Mouse (Mus musculus) thymus, postnatal 14 days (tissue): ENCODE results near the gene Klf1.
A peak's percentile ranks its signal among the peaks of the same experiment; 100 is the strongest.

ENCODE experiments used
- DNase-seq: peaks from one replicate; pipeline ENCODE4 v3.0.0; 2021

Gene Klf1

GRCm38 (mm10) chr8:84901752-84902151, at the start of gene Klf1:
Gene Klf1, plus strand, starts transcription at chr8:84901928.
- DNase-seq: no peak

- no peak for DNase-seq
Measured at GRCm38 (mm10) chr8:84856434-84856833, 45.3 kb upstream of the Klf1 start.

- DNase-seq: peak; percentile 91
Measured at GRCm38 (mm10) chr8:84856864-84857441, 44.8 kb upstream of the Klf1 start, which contains the start of gene Farsa. Gene Farsa, plus strand, starts transcription at chr8:84856989.

GRCm38 (mm10) chr8:84871376-84872308, 30.1 kb upstream of the Klf1 start, which contains the start of gene Syce2:
Gene Syce2, plus strand, starts transcription at chr8:84872111.
- peak; percentile 91 for DNase-seq

- peak; percentile 46 for DNase-seq
Measured at GRCm38 (mm10) chr8:84872309-84872965, 29.3 kb upstream of the Klf1 start.

- no peak for DNase-seq
Measured at GRCm38 (mm10) chr8:84873016-84873415, 28.7 kb upstream of the Klf1 start.

- no peak for DNase-seq
Measured at GRCm38 (mm10) chr8:84874339-84874738, 27.4 kb upstream of the Klf1 start.

GRCm38 (mm10) chr8:84877297-84878035, 24.3 kb upstream of the Klf1 start:
- DNase-seq: no peak

- DNase-seq: no peak
Measured at GRCm38 (mm10) chr8:84878915-84879314, 22.8 kb upstream of the Klf1 start.

GRCm38 (mm10) chr8:84884728-84885127, 17.0 kb upstream of the Klf1 start:
- DNase-seq: no peak

- DNase-seq: no peak
Measured at GRCm38 (mm10) chr8:84888280-84888679, 13.4 kb upstream of the Klf1 start.

GRCm38 (mm10) chr8:84889141-84889540, 12.6 kb upstream of the Klf1 start:
- no peak for DNase-seq

GRCm38 (mm10) chr8:84892993-84893708, 8.6 kb upstream of the Klf1 start:
- no peak for DNase-seq

- DNase-seq: peak; percentile 88
Measured at GRCm38 (mm10) chr8:84893709-84894134, 8.0 kb upstream of the Klf1 start, which contains the start of gene Gcdh. Gene Gcdh, minus strand, starts transcription at chr8:84893921.

GRCm38 (mm10) chr8:84895963-84896362, 5.8 kb upstream of the Klf1 start:
- no peak for DNase-seq

GRCm38 (mm10) chr8:84901071-84901470, 657 bp upstream of the Klf1 start:
- no peak for DNase-seq

GRCm38 (mm10) chr8:84902367-84902919, 715 bp downstream of the Klf1 start:
- DNase-seq: no peak

GRCm38 (mm10) chr8:84902920-84903661, 1.4 kb downstream of the Klf1 start:
- peak; percentile 98 for DNase-seq

- DNase-seq: peak; percentile 16
Measured at GRCm38 (mm10) chr8:84904351-84904750, 2.6 kb downstream of the Klf1 start.

- DNase-seq: no peak
Measured at GRCm38 (mm10) chr8:84907037-84907436, 5.3 kb downstream of the Klf1 start.

GRCm38 (mm10) chr8:84907493-84907892, 5.8 kb downstream of the Klf1 start:
- DNase-seq: no peak
